Mouse (Mus musculus): Measurements from ENCODE around the gene Dph3. TPM values are rescaled to one million over a fixed set of nuclear protein-coding genes. Genes with fewer than 3 reads are reported as not detected.
"Not testable (repeated sequence)": the region's sequence is repeated elsewhere in the genome, so short reads cannot be mapped to it uniquely, and the experiment has no call there.

Dph3 gene
- polyA plus RNA-seq, 1 experiment: 119 TPM

DNA sequence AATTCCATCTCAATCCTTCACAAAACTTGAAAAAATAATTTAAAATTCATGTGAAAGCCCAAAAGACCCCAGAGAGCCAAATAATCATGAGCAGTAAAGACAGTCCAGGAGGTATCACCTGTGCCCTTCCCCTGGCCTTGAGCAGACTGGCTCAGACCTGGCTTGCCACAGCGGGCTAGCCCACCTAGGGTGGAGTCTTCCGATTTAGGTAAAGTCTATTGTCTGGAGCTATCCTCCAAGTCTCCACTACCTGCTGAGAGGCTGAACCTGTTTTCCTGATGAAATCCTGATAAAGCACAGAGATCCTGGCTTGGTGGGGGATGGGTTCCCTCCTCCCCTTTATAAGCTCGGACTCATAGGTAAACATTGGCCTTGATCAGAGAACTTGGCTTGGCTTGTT is 38.7 kb upstream of the Dph3 start:
- TF ChIP-seq USF1 (IDR thresholded peaks at IDR 0.05; ENCODE audit: low read depth) (no peak), CTCF (IDR thresholded peaks at IDR 0.05; ENCODE audit: control insufficient read depth, insufficient read depth, insufficient read length) (no peak), MYOG (IDR thresholded peaks at IDR 0.05; ENCODE audit: control insufficient read depth, extremely low read depth, insufficient read length) (no peak), CEBPB (IDR thresholded peaks at IDR 0.05; ENCODE audit: low read depth) (no peak), MYOD1 (IDR thresholded peaks at IDR 0.05; ENCODE audit: control insufficient read depth, insufficient read length, low read depth) (no peak), FOSL1 (IDR thresholded peaks at IDR 0.05; ENCODE audit: insufficient read depth, low read length, poor library complexity, severe bottlenecking) (no peak), MAX (IDR thresholded peaks at IDR 0.05) (no peak)
- no peaks in the 10 kb centered on the region for H3K79me2 ChIP-seq (ENCODE audit: control insufficient read depth, insufficient read depth)

DNA sequence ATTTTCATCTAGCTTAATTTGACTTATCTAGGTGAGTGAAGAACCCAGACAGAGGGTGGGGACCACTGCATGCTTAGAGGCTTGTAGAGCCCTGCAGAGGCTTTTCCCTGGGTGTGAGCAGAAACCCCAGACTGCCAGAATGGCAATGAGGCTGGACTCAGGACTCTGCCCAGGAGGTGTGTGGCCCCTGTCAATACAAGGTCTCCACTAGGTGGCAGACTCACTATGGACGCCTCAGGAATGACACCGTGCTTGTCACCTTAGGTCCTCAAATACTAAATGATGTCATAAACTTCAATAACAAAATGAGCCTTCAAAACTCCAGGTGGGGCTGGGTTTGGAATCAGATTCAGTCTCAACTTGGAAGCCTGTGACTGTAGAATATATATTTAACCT is 36.4 kb upstream of the Dph3 start:
- H3K79me3 ChIP-seq (ENCODE audit: low read depth): no peaks in the 10 kb centered on the region
- peak; percentile 42 for TF ChIP-seq CTCF (IDR thresholded peaks at IDR 0.05; ENCODE audit: control insufficient read depth, insufficient read depth, insufficient read length)
- TF ChIP-seq FOSL1 (IDR thresholded peaks at IDR 0.05; ENCODE audit: insufficient read depth, low read length, poor library complexity, severe bottlenecking): no peak
- H3K79me2 ChIP-seq (ENCODE audit: control insufficient read depth, insufficient read depth): no peaks in the 10 kb centered on the region
- H3K4me3 ChIP-seq (ENCODE audit: insufficient read depth, poor library complexity, severe bottlenecking): no peak overlapping the region
- H3K27me3 ChIP-seq (ENCODE audit: control insufficient read depth, insufficient read depth, insufficient read length): peaks cover 5% of the 10 kb centered on the region
- H3ac ChIP-seq (ENCODE audit: control insufficient read depth, insufficient read length, low read depth): no peak overlapping the region
- H3K36me3 ChIP-seq (ENCODE audit: control insufficient read depth, insufficient read depth): no peaks in the 10 kb centered on the region

More for the DNA sequence above, 38.7 kb upstream of the Dph3 start:
- Histone ChIP-seq H3K79me3 (ENCODE audit: low read depth) (no peaks in the 10 kb centered on the region), H3K4me3 (ENCODE audit: insufficient read depth, poor library complexity, severe bottlenecking) (no peak overlapping the region), H3K27me3 (ENCODE audit: control insufficient read depth, insufficient read depth, insufficient read length) (peaks cover 5% of the 10 kb centered on the region), H3ac (ENCODE audit: control insufficient read depth, insufficient read length, low read depth) (no peak overlapping the region), H3K36me3 (ENCODE audit: control insufficient read depth, insufficient read depth) (no peaks in the 10 kb centered on the region)

DNA sequence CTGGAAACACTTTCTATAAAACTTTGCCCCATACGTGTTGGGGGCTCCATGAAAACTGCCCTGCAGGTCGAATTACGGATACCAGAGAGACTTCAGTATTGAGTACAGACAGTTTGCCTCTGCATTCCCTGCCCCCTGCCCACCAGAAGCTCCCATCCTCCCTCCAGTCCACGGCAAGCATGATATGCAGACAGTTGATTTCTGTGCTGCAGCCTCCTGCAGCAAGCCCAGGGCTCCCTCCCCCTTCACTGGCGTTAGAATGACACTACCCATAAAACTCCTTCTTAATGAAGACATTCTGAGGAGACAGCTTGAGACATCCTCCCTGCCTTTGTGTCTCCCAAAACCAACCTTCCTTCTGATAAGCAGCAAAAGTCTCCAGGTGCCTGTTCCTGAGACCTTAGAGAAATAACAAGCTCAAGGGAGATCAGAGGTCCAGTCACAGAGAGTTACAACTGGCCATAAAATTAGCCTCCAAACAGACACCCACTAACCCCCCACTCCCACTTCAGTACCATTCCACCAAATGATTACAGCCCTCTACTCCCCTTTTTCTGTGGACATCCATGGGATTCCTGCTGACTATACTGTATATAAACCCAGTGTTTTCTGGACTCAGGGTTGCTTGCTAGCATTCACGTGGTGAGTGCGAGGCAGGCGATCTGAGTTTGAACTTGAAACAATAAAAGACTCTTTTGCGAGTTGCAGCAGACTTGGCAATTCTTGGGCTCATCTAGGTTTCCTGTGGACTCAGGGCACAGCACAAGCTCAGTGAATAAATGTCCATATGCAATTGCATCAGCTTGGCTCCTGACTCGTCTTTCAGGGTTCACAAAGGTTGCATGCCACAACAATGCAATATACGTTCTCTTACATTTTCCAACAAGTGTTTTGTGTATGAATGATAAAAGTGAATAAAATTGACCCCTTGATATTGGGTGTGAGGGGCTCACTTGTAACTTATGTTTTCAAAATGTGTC is 35.7 kb upstream of the Dph3 start:
- Histone ChIP-seq H3ac (ENCODE audit: control insufficient read depth, insufficient read length, low read depth) (no peak overlapping the region), H3K27me3 (ENCODE audit: control insufficient read depth, insufficient read depth, insufficient read length) (peaks cover under 1% of the 10 kb centered on the region), H3K36me3 (ENCODE audit: control insufficient read depth, insufficient read depth) (no peaks in the 10 kb centered on the region), H3K79me2 (ENCODE audit: control insufficient read depth, insufficient read depth) (no peaks in the 10 kb centered on the region), H3K79me3 (ENCODE audit: low read depth) (no peaks in the 10 kb centered on the region), H3K4me3 (ENCODE audit: insufficient read depth, poor library complexity, severe bottlenecking) (no peak overlapping the region)
- TF ChIP-seq MYOD1 (IDR thresholded peaks at IDR 0.05; ENCODE audit: control insufficient read depth, insufficient read length, low read depth): no peak
- TF ChIP-seq CEBPB (IDR thresholded peaks at IDR 0.05; ENCODE audit: low read depth): no peak

DNA sequence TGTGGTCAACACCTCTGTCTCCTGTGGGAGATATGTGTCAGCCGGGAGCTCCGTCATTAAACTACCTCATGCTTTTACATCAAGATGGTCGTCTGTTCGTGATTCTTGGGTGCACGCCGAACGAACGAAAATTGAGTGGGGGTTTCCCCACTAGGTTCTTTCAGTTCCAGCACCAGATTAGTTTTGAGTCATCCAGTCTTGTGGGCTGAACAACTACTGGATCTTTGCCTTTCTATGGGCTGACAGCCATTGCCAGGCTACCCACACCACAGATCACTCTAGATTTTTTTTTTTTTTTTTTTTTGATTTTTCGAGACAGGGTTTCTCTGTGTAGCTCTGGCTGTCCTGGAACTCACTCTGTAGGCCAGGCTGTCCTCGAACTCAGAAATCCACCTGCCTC is 26.6 kb upstream of the Dph3 start:
- H3K36me3 ChIP-seq (ENCODE audit: control insufficient read depth, insufficient read depth): not testable (repeated sequence)

DNA sequence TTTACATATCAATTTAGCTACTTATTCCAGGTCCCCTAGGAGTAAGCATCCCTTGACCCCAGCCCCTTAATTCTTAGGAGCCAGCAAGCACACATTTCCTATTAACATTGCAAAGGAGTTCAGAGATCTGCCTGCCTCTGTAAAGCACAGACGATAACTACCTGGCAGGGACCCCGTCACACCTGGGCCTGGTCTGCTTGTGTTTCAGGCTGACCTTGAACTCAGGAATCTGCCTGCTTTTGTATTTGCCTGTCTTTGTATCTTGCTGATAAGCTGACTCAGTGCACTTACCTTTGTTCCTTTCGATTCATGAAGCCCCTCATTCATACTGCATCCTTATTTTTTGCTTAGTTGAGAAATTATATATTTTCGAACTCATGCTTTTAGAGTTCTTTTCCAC is 21.4 kb upstream of the Dph3 start:
- Histone ChIP-seq H3K36me3 (ENCODE audit: control insufficient read depth, insufficient read depth) (peaks cover 14% of the 10 kb centered on the region), H3K79me2 (ENCODE audit: control insufficient read depth, insufficient read depth) (no peaks in the 10 kb centered on the region), H3K4me3 (ENCODE audit: insufficient read depth, poor library complexity, severe bottlenecking) (no peak overlapping the region), H3ac (ENCODE audit: control insufficient read depth, insufficient read length, low read depth) (no peak overlapping the region), H3K79me3 (ENCODE audit: low read depth) (no peaks in the 10 kb centered on the region), H3K27me3 (ENCODE audit: control insufficient read depth, insufficient read depth, insufficient read length) (no peaks in the 10 kb centered on the region)
- TF ChIP-seq CTCF (IDR thresholded peaks at IDR 0.05; ENCODE audit: control insufficient read depth, insufficient read depth, insufficient read length) (no peak), USF1 (IDR thresholded peaks at IDR 0.05; ENCODE audit: low read depth) (no peak), MYOG (IDR thresholded peaks at IDR 0.05; ENCODE audit: control insufficient read depth, extremely low read depth, insufficient read length) (no peak), CEBPB (IDR thresholded peaks at IDR 0.05; ENCODE audit: low read depth) (no peak), MAX (IDR thresholded peaks at IDR 0.05) (no peak), FOSL1 (IDR thresholded peaks at IDR 0.05; ENCODE audit: insufficient read depth, low read length, poor library complexity, severe bottlenecking) (no peak), MYOD1 (IDR thresholded peaks at IDR 0.05; ENCODE audit: control insufficient read depth, insufficient read length, low read depth) (no peak)

More for the DNA sequence above, 26.6 kb upstream of the Dph3 start:
- not testable (repeated sequence) for H3K79me3 ChIP-seq (ENCODE audit: low read depth); H3K4me3 ChIP-seq (ENCODE audit: insufficient read depth, poor library complexity, severe bottlenecking); H3K27me3 ChIP-seq (ENCODE audit: control insufficient read depth, insufficient read depth, insufficient read length); H3K79me2 ChIP-seq (ENCODE audit: control insufficient read depth, insufficient read depth); H3ac ChIP-seq (ENCODE audit: control insufficient read depth, insufficient read length, low read depth)

DNA sequence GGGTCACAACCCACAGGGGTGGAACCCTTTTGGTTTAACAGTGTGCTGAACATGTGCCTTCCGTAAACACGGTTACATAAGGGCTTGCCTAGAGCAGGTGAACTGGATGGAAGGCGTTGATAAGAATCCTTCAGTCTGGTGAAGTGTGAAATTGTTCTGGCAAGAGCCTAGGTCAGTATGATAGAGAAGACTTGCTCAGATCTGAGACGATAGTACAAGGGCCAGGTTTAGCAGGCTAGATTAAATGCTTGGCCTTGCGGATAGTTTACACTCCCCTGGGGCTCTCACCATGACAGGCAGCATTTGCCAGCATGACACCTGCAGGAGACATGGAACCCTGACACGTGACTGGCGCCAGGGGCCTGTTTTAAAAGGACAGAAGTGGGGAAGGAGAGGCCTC is 20.1 kb upstream of the Dph3 start:
- TF ChIP-seq FOSL1 (IDR thresholded peaks at IDR 0.05; ENCODE audit: insufficient read depth, low read length, poor library complexity, severe bottlenecking) (no peak), USF1 (IDR thresholded peaks at IDR 0.05; ENCODE audit: low read depth) (no peak), MAX (IDR thresholded peaks at IDR 0.05) (no peak), MYOG (IDR thresholded peaks at IDR 0.05; ENCODE audit: control insufficient read depth, extremely low read depth, insufficient read length) (no peak), CTCF (IDR thresholded peaks at IDR 0.05; ENCODE audit: control insufficient read depth, insufficient read depth, insufficient read length) (no peak), MYOD1 (IDR thresholded peaks at IDR 0.05; ENCODE audit: control insufficient read depth, insufficient read length, low read depth) (no peak), CEBPB (IDR thresholded peaks at IDR 0.05; ENCODE audit: low read depth) (no peak)
- Histone ChIP-seq H3ac (ENCODE audit: control insufficient read depth, insufficient read length, low read depth) (no peak overlapping the region), H3K79me3 (ENCODE audit: low read depth) (no peaks in the 10 kb centered on the region), H3K4me3 (ENCODE audit: insufficient read depth, poor library complexity, severe bottlenecking) (no peak overlapping the region), H3K27me3 (ENCODE audit: control insufficient read depth, insufficient read depth, insufficient read length) (no peaks in the 10 kb centered on the region), H3K79me2 (ENCODE audit: control insufficient read depth, insufficient read depth) (no peaks in the 10 kb centered on the region), H3K36me3 (ENCODE audit: control insufficient read depth, insufficient read depth) (peaks cover 20% of the 10 kb centered on the region)

All from C2C12 (cell line).